Mouse (Mus musculus) frontal cortex, postnatal 10 days (tissue): ENCODE data around the gene Rassf5.
A peak's percentile ranks its signal among the peaks of the same experiment; 100 is the strongest.

Experiments
- DNase-seq, 2 experiments: peaks; one replicate each; pipeline ENCODE4 v3.0.0; 2022; ENCODE audit warnings: low spot score in 2 of 2, mixed read lengths in 1 of 2

The Rassf5 gene

DNA sequence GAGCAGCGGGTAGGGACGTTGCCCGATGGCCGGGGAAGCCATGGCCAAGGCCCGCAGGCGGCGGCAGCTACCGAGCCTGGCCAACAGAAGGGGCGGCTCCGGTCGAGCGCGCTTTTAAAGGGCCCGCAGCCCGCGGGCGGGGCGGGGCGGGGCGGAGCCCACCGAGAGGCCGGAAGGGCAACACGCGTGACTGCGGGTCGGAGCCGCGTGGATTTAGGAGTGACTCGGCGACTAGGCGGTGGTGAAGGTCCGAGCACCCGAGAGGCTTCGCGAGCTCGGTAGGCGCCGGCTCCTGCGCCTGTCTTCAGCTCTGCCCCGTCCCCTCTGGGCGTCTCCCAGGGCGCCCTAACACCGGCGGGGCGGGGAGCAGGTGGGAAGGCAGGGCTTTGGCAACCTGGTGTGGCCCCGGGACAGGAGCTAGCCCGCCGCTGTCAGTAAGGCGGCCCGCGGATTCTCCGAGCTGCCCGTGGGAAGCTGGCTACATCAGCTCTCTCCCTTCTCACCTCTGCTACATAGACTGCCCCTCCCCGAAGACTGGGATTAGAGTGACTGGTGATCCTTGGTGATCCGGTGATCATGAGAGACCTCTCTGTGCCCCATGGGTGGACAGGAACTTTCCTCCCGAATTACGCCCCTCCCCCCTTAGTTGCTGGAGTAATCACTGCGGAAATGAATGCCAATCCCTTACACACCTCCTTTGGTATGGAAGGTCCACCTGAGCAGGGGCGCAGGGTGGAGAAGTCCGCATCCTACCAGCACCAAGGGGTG, at the start of gene Rassf5:
Rassf5 (minus strand) TSS at position 170 of the 768 bp plus-strand sequence.
- peak; percentile 35 to 57 for DNase-seq

DNA sequence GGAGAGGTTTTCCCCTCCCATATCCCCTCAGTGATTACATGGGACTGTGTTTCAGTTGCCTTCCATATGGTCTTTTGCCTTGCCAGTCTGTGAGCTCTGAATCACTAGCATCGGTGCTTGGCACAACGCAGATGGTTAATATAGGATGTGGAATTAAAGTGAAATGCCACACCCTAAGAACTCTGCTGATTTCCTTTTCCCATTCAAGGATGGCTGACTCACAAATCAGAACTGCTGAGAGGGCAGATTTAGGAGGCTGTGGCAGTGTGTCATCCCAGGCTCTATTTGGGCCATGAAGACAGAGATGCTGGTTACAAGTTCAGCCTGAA, 48.8 kb upstream of the Rassf5 start:
- DNase-seq: no peak

DNA sequence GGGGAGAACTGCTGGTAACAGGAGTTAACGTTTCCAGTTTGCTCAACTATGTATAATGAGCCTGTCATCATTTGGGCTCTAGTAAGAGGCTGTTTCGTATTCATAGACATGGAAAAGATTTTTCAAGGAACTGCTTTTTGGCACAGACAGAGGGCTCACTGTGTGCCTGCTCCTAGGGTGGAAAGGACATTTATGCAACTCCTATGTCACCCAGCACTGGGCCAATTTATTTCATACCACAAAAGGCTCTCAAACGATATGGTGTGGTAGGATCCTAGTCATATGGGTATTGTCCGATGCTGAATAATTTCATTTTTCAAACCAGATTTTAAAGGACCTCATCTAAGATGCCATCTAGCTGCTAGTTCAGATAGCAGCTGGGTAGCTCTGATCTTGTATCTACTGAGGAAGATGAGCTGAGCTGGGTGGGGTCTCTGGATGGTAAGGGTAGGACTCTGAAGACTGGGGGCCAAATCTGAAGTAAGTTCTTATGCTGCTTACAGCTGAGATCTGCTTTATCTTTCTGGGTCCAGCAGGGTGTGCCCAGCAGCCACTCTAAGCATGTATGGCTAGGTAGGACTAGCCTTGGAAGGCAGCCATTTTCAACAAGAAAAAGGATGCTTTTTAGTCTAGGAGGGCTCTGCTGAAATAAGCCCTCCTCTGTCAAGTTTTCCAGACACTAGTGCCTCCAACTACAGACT, 48.3 kb upstream of the Rassf5 start:
- no peak for DNase-seq

DNA sequence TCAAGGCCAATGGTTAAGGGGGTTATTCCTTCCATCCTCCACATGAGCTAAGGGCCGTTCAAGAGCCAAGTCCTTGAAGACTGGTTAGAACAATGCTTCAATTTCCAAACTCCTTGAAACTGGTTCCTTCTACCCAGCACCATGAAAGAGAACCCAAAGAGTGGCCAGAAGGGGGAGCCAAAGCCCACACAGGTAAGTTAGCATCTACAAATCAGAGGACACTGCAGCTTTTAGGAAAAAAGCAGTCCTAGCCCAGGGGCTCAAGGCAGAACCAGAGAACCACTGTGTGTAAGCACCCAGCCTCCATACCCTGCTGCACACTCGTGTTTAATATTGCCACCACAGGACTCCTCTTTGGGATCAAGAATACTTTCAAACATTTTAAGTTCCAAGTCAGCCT, 45.6 kb upstream of the Rassf5 start:
- no peak for DNase-seq

DNA sequence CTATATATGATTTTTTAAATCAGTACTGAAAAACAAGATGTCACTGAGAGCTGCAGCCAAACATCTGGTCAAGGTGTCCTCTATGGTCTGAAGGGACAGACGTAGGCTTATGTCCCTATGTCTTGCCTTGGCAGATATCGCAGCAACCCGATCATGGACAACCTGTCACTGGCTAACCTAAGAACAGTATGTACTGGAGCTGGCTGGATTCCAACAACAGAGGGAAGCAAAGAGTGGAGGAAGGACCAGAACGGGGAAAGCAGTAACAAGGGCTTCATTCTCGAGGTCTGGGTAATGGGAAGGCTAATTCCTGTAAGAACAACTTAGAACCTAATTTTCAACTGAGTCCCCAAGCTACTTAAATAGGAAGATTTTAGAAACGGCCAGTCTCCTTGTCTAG, 43.9 kb upstream of the Rassf5 start:
- DNase-seq: no peak

DNA sequence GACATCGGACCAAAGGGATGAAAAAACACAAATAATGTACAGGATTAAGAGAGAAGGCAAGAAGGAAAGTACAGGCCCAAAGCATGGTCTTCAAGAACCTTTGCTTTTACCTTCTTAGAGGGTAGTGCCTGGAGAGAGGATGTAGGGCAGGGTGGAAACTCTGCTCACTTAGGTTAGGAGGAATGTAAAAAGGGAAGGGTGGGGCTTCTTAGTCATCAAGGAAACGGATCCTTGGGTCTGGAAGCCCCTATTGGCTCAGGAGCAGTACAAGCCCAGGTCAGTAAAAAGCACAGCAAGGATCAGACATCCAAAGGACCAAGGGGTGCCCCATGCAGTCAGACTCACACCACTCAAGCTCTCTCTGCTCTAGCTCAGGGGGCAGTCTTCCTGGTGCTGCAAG, 42.2 kb upstream of the Rassf5 start:
- DNase-seq: no peak

DNA sequence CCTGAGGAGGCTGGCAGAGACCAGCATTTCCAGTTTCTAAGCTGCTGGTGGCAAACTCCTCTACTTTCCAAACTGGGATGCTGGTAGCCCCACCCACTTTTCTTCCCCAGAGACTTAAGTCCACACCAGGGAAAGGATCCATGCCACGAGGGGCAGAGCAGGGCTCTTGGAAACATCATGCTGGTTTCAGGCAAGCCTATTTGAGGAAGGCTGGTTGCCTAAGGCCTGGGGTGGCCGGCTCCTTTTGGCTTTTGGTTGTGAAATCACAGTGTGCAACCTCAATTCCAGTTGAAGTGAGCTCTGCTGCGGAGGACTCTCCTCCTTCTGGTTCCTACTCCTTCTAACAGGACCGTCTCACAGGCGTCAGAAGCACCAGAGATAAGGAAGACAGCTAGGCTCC, 41.7 kb upstream of the Rassf5 start:
- DNase-seq: no peak

DNA sequence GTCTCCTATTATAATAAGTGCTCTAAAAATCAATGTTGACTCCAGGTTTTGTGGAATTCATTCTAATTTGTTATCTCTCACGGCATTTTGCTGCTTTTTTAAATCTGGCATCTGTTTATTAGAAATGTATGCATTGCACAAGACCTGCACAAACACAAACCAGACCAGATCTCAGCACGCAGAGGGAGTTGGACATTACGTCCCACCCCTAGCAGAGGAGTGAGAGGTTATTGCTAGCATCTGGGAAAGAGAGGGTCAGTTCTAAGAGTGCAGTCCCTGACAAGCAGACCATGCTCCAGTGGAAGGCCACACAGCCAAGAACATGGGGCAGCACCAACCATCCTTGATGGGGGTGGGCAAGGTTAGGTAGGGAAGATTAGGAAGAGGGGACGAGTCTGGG, 39.6 kb upstream of the Rassf5 start:
- DNase-seq: no peak

DNA sequence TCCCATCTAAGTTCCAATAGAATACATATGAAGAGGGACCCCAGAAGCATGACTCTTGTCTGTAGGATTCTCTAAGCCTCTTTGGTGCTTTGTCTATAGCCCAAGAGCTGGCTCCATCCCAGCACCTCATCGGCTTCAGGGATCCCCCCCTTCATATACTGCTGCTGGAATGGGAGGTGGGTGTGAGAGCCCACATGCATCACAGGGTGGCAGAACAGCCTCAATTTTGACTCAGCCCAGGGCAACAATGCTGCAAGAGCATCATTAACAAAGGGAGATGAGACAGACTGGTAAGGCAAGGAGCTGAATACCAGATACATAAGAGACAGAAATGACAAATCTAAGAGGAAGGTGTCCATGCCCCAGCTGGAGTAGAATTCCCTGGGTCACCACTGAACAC, 39.1 kb upstream of the Rassf5 start:
- DNase-seq: no peak

DNA sequence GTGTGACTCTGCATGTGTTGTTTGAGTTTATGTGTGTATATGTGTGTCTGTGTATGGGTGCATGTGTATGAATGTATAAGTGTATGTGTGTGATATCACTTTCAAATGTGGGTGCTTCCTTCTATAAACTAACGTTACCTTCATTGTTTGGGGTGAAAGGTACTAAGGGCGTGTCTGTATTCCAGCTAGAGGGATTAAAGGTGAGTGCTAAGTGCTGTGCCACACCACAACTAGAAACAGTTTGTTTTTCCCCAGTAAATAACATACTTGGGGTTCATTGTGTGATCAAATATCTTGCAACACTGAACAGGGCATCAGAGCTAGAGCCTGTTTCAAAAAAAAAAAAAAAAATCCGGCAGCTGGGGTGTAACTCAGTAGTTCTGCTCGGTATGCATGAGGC, 36.7 kb upstream of the Rassf5 start:
- no peak for DNase-seq

DNA sequence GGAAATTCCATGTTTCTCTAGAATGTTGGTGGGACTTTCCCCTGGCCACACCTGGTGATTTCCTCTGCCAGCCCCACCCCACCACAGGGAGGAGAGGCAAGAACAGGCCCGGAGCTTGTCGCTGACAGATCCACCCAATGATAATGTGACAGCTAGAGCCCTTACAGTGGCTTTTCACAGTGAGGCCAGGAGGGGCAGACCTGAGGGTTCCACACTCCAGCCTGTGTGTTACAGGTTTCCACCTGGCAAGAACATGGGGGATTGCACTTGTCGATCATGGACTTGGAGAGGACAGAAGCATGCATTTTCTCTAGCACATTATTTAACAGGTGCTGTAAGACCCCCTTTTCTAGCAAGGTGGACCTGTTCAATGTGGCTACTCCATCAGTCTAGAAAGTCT, 35.2 kb upstream of the Rassf5 start:
- no peak for DNase-seq

DNA sequence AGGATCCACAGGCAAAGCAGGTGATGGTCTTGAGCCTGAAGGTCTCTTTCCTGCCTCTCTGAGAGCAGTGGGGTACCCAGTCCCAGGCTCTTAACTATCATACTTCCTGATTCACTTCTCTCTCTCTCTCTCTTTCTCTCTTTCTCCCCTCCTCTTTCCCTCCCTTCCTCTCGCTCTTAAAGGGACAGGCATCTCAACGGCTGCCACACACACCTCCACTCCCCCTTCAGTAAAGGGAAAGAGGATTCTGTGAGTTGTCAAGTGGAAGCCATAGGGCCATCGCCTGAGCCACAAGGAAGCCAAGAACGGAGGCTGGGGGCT, 34.4 kb upstream of the Rassf5 start, which contains the start of gene Ikbke:
Ikbke (minus strand) TSS at position 151 of the 321 bp plus-strand sequence.
- no peak for DNase-seq

DNA sequence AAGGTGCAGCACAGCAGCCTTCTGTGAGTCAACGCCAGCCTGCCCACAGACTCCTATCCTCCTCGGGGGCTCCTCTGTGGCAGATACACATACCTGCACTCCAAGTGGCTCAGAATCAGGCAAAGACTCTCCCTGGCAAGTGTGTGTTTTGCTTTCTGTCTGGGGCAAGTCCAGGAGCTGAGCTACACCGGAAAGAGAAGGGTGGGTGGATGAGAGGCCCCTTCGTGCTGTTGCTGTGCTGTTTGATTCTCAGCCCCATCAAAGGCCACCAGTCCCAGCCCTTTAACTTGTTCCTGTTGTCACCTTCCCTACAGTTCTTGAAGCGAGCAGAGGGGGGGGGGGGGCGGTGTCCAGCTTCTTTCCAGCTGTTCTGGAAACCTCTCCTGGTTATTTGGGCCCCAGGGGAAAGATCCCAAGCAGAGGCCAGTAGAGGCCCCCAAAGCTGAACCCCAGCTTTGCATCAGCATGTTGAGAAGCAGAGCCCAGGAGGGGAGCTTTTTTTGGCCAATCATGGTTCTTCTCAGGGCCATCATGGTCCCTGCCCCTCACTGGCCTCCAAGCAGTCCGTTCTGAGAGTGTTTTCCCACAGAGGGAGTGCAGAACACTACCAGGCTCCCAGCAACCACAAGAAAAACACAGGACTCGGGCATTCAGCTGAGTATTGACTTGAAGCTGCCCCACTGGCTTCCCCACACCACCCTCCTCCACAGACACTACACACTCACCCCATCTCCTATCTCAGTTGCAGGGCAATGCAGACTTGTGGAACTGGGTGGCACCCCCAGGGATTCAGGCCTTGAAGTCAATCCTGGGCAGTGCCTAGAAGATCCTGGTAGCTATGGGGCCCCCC, 33.8 kb upstream of the Rassf5 start:
- no peak for DNase-seq

DNA sequence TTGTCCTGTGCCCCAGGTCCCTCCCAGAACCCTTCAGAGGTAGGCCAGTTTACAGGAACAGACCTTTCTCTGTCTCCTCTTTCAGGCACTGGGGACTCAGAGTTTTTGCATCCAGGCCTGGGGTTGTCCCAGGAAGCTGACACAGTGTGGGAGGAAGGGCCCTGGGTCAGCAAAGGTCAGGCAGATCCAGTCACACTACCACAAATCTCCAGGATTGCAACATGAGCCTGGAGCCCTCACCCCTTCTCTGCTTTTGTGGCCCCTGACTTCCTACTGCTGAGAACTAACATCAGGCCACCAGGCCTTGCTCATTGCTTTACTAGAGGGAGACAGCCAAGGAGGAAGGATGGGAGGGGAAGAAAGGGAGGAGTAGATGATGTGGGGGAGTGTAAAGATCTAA, 31.8 kb upstream of the Rassf5 start:
- no peak for DNase-seq

DNA sequence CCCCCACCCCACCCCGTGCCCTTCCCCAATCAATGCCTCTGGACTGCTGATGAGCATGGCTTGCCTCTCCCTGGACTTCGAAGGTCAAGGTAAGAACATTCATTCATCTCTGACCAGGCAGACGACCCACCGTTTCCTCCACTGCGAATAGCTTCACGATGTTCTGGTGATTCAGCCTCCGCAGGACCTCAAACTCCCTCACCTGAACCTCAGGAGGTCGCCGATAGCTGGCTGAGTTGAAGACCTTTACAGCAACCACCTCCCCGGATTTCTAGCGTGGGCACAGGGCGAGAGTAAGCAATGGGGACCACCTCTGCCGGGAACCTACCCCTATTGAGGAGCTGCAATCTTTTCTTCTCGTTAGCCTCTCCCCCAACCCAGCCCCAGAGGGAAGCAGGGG, 30.5 kb upstream of the Rassf5 start:
- DNase-seq: no peak

DNA sequence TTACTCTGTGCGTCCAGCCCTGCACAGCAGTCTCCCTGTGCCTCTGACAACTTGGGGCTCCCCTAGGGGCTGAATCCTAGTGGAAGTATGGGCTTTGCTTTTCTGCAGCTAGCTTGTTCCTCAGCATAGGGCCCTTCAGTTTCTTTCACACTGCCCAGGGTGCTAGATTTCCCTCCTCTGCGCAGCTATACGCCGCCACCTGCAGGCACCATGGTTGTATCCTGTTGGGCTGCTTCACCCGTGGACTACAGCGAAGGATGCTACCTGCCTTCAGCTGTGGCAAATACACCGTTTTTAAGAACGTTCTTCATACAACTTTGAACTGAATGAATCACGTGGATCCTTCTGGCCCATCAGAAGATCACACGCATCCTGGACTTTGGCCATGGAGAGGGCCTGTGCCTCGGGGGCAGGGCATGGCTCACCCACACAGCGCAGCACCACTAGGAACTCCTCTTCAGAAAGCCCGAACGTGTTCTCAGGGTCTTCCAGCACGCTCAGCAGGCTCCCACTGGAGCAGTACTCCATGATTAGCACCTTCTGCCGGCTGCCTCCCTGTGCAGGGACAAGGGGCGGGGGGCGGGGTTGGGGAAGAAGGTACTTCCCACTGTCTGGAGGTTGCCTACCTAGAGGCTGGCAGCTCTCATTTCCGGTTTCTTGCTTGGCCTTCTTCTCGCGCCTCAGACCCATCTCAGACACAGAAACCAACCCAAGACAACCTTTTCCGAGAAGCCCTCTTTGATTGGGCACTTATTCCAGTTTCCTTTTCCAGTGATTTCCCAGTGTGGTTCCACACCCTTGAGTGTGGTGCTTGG, 29.9 kb upstream of the Rassf5 start:
- no peak for DNase-seq

DNA sequence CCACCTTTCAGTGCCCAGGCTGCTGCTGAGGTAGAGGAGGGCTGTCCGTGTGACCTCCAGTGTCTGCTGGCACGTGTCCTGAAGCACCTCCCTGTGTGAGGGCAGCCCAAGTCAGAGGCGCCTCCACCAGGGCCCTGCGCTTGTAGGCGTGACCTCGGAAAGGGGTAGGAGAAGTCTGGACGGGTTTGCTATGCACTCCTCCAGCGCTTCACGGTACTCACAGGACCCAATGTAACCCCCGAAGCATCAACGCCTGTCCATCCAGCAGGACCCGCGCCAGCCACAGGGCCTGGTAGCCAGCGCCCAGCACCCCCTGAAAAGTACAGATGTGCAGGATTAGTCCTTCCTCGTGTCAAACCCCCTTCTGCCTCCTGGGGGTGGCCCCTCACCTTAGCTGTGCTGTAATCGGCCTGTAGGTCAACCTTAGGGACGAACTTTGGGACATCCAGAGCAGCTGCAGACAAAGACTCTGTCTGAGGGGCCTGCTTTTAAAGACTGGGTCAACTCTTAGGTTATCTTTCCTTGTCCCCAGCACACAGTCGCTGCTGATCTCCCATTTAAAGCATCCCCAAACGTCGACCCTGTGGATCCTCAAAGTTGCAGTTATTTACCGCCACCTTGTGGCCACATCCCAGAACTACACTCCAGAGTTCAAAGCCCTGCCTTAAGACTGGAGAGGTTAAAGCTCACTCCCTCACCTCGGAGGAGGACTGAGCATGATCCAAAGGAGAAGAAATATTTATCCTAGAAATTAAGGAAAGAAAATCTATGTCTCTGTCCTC, 24.9 kb upstream of the Rassf5 start:
- peak in 1 of 2 experiments; percentile 77 for DNase-seq

DNA sequence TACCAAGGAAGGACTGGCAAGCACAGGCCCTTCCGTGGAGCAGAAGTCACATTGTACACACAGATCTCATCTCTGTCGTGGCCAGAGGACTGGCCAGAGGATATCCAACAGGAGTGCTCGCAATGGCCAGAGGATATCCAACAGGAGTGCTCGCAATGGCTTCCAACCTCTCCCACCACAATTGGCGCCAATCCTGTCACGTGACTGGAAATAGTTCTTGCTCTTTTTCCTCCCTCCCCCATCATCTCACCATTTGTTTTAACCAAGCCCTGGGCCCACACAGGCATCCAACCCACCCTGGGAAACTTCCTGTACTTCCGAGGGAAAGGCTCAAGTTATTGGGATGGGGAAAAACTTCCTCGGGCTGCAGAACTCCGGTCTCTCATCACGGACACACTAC, 23.7 kb upstream of the Rassf5 start:
- DNase-seq: no peak

DNA sequence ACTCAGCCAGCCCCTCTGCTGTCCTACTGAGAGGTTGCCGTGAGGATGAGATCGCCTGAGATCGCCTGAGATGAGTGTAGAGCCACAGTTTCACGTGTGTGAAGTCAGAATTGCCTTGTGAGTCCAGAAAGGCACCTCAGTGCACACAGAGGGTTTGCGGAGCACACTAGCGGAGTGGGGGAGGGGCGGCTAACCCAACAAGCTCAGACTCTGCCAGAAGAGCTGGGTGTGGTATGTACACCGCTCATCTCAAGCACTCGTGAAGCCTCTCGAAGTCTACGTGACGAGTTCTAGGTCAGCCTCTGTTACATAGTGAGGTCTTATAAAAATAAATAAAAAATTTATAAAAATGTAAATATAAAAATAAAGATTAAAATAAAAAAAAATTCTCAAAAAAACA, 18.8 kb upstream of the Rassf5 start:
- no peak for DNase-seq

DNA sequence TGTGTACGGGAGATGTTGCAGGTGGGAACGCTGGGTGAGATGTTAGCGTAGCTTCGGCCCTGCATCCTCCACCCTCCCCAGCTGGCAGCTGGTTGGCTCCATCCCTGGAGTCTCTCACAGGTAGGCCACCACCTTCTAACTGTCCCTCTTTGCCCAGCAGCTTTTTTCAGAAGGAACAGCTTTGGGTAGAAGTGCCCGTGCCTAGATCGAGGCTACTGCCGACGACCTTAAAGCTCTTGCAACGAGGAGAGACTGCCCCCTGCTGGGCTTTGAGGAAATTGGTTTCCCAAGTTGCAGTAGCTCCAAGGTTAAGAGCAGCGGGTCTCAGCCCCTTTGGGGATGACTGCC, 15.2 kb upstream of the Rassf5 start:
- DNase-seq: peak in 1 of 2 experiments; percentile 68

DNA sequence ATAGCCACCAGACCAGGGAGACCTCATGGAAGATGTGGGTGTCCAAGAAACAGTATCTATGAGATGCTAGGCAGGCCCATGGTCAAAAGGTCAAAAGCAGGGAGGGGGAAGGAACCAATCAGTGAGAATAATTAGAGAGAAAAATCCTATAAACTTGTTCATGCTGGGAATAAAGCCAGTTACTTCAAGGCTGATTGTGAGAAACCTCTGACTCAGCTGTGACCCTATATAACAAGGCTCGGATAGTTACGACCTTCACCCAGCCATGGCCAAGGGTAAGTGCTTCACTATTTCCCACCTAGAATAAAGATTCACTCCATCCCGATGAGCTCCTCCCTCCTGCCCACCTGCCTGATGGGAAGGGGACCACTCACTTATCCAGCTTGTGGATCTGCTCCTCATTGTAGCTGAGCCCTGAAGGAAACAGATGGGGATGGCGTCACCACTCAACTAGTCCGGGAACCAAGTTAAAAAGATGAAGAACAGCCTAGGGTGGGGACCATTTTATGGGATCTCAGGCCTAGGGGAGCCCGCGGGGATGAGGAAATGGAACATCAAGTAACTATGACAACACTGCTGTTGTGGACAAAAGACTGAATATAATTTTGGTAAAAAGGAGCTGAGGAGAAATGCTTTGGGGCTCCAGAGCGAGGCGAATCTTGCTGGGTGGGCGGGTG, 14.7 kb upstream of the Rassf5 start:
- DNase-seq: no peak
